Mouse (Mus musculus) small intestine, adult 2 months (tissue): ENCODE data around the gene Gata5.

Experiments
- CTCF ChIP-seq: fragments of 200-500 bp; IDR thresholded peaks from 2 replicates; pipeline ENCODE4 v1.5.1; 2012; ENCODE audit warnings: low read depth, mild to moderate bottlenecking, control low read depth, inconsistent platforms, low read length, moderate library complexity, mixed read lengths; ENCODE audit not compliant: insufficient replicate concordance, insufficient read length; ENCODE audit errors: extremely low read depth
- POLR2A ChIP-seq: fragments of 200-500 bp; IDR thresholded peaks from 2 replicates; pipeline ENCODE4 v1.6.1; 2012; ENCODE audit warnings: low read depth, mild to moderate bottlenecking, control low read depth, inconsistent platforms, low read length, moderate library complexity

- 0 out of 2 replicates have a peak, but pooled peaks have one; percentile 18 for TF ChIP-seq POLR2A
- TF ChIP-seq CTCF, result no peak
Measured at GRCm38 (mm10) chr2:180292026-180292425, 42.5 kb downstream of the Gata5 start.
